Mouse (Mus musculus): Measurements from ENCODE around the gene Lax1. TPM values are rescaled to one million over a fixed set of nuclear protein-coding genes. Genes with fewer than 3 reads are reported as not detected.
"Not testable (repeated sequence)": the region's sequence is repeated elsewhere in the genome, so short reads cannot be mapped to it uniquely, and the experiment has no call there.

Gene Lax1
- polyA plus RNA-seq, 1 experiment: 0.51 TPM

- no peak for DNase-seq (ENCODE audit: low read depth)
- TF ChIP-seq POLR2A (IDR thresholded peaks at IDR 0.05; ENCODE audit: borderline replicate concordance, extremely low read depth, insufficient read depth, insufficient read length, poor library complexity, severe bottlenecking) (no peak), CTCF (IDR thresholded peaks at IDR 0.05; ENCODE audit: borderline replicate concordance, extremely low read depth, insufficient read depth, insufficient read length) (no peak)
Measured at GRCm38 (mm10) chr1:133711376-133711775, 21.5 kb upstream of the Lax1 start.

- DNase-seq (ENCODE audit: low read depth): no peak
- TF ChIP-seq CTCF (IDR thresholded peaks at IDR 0.05; ENCODE audit: borderline replicate concordance, extremely low read depth, insufficient read depth, insufficient read length) (no peak), POLR2A (IDR thresholded peaks at IDR 0.05; ENCODE audit: borderline replicate concordance, extremely low read depth, insufficient read depth, insufficient read length, poor library complexity, severe bottlenecking) (no peak)
Measured at GRCm38 (mm10) chr1:133710895-133711294, 21.0 kb upstream of the Lax1 start.

GRCm38 (mm10) chr1:133709292-133709691 lies 19.4 kb upstream of the Lax1 start:
- DNase-seq (ENCODE audit: low read depth): no peak
- TF ChIP-seq POLR2A (IDR thresholded peaks at IDR 0.05; ENCODE audit: borderline replicate concordance, extremely low read depth, insufficient read depth, insufficient read length, poor library complexity, severe bottlenecking) (no peak), CTCF (IDR thresholded peaks at IDR 0.05; ENCODE audit: borderline replicate concordance, extremely low read depth, insufficient read depth, insufficient read length) (no peak)

- not testable (repeated sequence) for DNase-seq (ENCODE audit: low read depth)
- TF ChIP-seq CTCF (IDR thresholded peaks at IDR 0.05; ENCODE audit: borderline replicate concordance, extremely low read depth, insufficient read depth, insufficient read length): peak; percentile 25; the same call in 1 of the 2 replicates
Measured at GRCm38 (mm10) chr1:133701824-133702223, 11.9 kb upstream of the Lax1 start.

GRCm38 (mm10) chr1:133697935-133698620 lies 8.2 kb upstream of the Lax1 start:
- DNase-seq (ENCODE audit: low read depth): no peak
- TF ChIP-seq POLR2A (IDR thresholded peaks at IDR 0.05; ENCODE audit: borderline replicate concordance, extremely low read depth, insufficient read depth, insufficient read length, poor library complexity, severe bottlenecking): no peak
- no peak for TF ChIP-seq CTCF (IDR thresholded peaks at IDR 0.05; ENCODE audit: borderline replicate concordance, extremely low read depth, insufficient read depth, insufficient read length)

- TF ChIP-seq POLR2A (IDR thresholded peaks at IDR 0.05; ENCODE audit: borderline replicate concordance, extremely low read depth, insufficient read depth, insufficient read length, poor library complexity, severe bottlenecking) (no peak), CTCF (IDR thresholded peaks at IDR 0.05; ENCODE audit: borderline replicate concordance, extremely low read depth, insufficient read depth, insufficient read length) (no peak)
- DNase-seq (ENCODE audit: low read depth): peak; percentile 75
Measured at GRCm38 (mm10) chr1:133695901-133696300, 6.0 kb upstream of the Lax1 start.

- no peak for TF ChIP-seq POLR2A (IDR thresholded peaks at IDR 0.05; ENCODE audit: borderline replicate concordance, extremely low read depth, insufficient read depth, insufficient read length, poor library complexity, severe bottlenecking)
- no peak for TF ChIP-seq CTCF (IDR thresholded peaks at IDR 0.05; ENCODE audit: borderline replicate concordance, extremely low read depth, insufficient read depth, insufficient read length)
- DNase-seq (ENCODE audit: low read depth): no peak
Measured at GRCm38 (mm10) chr1:133694876-133695275, 5.0 kb upstream of the Lax1 start.

- no peak for TF ChIP-seq CTCF (IDR thresholded peaks at IDR 0.05; ENCODE audit: borderline replicate concordance, extremely low read depth, insufficient read depth, insufficient read length)
- no peak for TF ChIP-seq POLR2A (IDR thresholded peaks at IDR 0.05; ENCODE audit: borderline replicate concordance, extremely low read depth, insufficient read depth, insufficient read length, poor library complexity, severe bottlenecking)
- DNase-seq (ENCODE audit: low read depth): no peak
Measured at GRCm38 (mm10) chr1:133694301-133694700, 4.4 kb upstream of the Lax1 start.

GRCm38 (mm10) chr1:133693536-133694114 lies 3.7 kb upstream of the Lax1 start:
- no peak for DNase-seq (ENCODE audit: low read depth)
- TF ChIP-seq POLR2A (IDR thresholded peaks at IDR 0.05; ENCODE audit: borderline replicate concordance, extremely low read depth, insufficient read depth, insufficient read length, poor library complexity, severe bottlenecking): no peak
- no peak for TF ChIP-seq CTCF (IDR thresholded peaks at IDR 0.05; ENCODE audit: borderline replicate concordance, extremely low read depth, insufficient read depth, insufficient read length)

- DNase-seq (ENCODE audit: low read depth): no peak
- no peak for TF ChIP-seq POLR2A (IDR thresholded peaks at IDR 0.05; ENCODE audit: borderline replicate concordance, extremely low read depth, insufficient read depth, insufficient read length, poor library complexity, severe bottlenecking)
- TF ChIP-seq CTCF (IDR thresholded peaks at IDR 0.05; ENCODE audit: borderline replicate concordance, extremely low read depth, insufficient read depth, insufficient read length): no peak
Measured at GRCm38 (mm10) chr1:133692195-133692594, 2.3 kb upstream of the Lax1 start.

- DNase-seq (ENCODE audit: low read depth): no peak
- TF ChIP-seq POLR2A (IDR thresholded peaks at IDR 0.05; ENCODE audit: borderline replicate concordance, extremely low read depth, insufficient read depth, insufficient read length, poor library complexity, severe bottlenecking) (no peak), CTCF (IDR thresholded peaks at IDR 0.05; ENCODE audit: borderline replicate concordance, extremely low read depth, insufficient read depth, insufficient read length) (no peak)
Measured at GRCm38 (mm10) chr1:133691046-133691445, 1.1 kb upstream of the Lax1 start.

GRCm38 (mm10) chr1:133688301-133688700 lies 1.6 kb downstream of the Lax1 start:
- TF ChIP-seq POLR2A (IDR thresholded peaks at IDR 0.05; ENCODE audit: borderline replicate concordance, extremely low read depth, insufficient read depth, insufficient read length, poor library complexity, severe bottlenecking) (no peak), CTCF (IDR thresholded peaks at IDR 0.05; ENCODE audit: borderline replicate concordance, extremely low read depth, insufficient read depth, insufficient read length) (no peak)
- DNase-seq (ENCODE audit: low read depth): no peak

All from brain, embryonic 14.5 days (tissue).